ENCODE assay signal across 9 mouse cellular contexts in genomic region chr15:83167126-83167525, GRCm38 (mm10). TPM values are rescaled to one million over a fixed set of nuclear protein-coding genes. Genes with fewer than 3 reads are reported as not detected.
DNase-seq lines count a peak whose midpoint lies in the region; TF ChIP-seq lines count a peak whose summit lies in the region.
"Had no signal": no experiment of that assay in that cellular context is flagged by ENCODE, and none has a peak within 500 bp of the region (broad histone marks: within the 10 kb centered on the region; RNA-seq: fewer than 3 reads in every experiment).

No protein-coding gene starts in this region.

- peak overlapping the region; percentile 91 for H3K27ac ChIP-seq in liver, adult 2 months (replicated peaks; ENCODE audit: insufficient read depth, low read depth, low read length)
- H3K27ac ChIP-seq: midbrain, embryonic 12.5 days had no signal

- peak overlapping the region; percentile 43 for H3K9ac ChIP-seq in liver, adult 2 months (ENCODE audit: low read depth, low read length)
- H3K9ac ChIP-seq: midbrain, embryonic 12.5 days had no signal

- TF ChIP-seq CTCF in liver, adult 2 months (IDR thresholded peaks at IDR 0.05; ENCODE audit: low read depth, low read length): no peak

- H3K79me2 ChIP-seq in liver, adult 2 months (ENCODE audit: control insufficient read depth, insufficient read depth, low read length): peaks cover 40% of the 10 kb centered on the region; the same call in 1 of the 2 replicates
- H3K79me2 ChIP-seq in myocyte (ENCODE audit: control insufficient read depth, insufficient read depth): peaks cover 63% of the 10 kb centered on the region

- H3K36me3 ChIP-seq in liver, adult 2 months (ENCODE audit: control insufficient read depth, insufficient read depth, low read length): peaks cover 1% of the 10 kb centered on the region; the same call in 1 of the 2 replicates
- H3K36me3 ChIP-seq in myocyte (ENCODE audit: control insufficient read depth, insufficient read depth): peaks cover 5% of the 10 kb centered on the region

- peak; percentile 24 for DNase-seq in embryo, embryonic 10 days (ENCODE audit: low spot score)
- DNase-seq in embryo, embryonic 9.5 days (ENCODE audit: extremely low spot score): no peak
- DNase-seq in liver, adult 2 months (ENCODE audit: extremely low read depth, low read depth, low spot score): no peak
- DNase-seq in liver: no peak
- DNase-seq in kidney, postnatal 36 days: peak; percentile 15 to 26
- DNase-seq in left cerebral cortex, postnatal 36 days (ENCODE audit: low spot score in 2 of 2): no peak
- no peak for DNase-seq in thymus, postnatal 0 days (ENCODE audit: low spot score)

- peaks cover 56% of the 10 kb centered on the region for H3K4me1 ChIP-seq in liver, adult 2 months (ENCODE audit: control insufficient read depth, insufficient read depth, low read length)

- TF ChIP-seq POLR2A in liver, adult 2 months (IDR thresholded peaks at IDR 0.05; ENCODE audit: extremely low read depth, insufficient read depth, low read length): no peak
- no peak for TF ChIP-seq POLR2A in myocyte (IDR thresholded peaks at IDR 0.05; ENCODE audit: insufficient read length, low read depth)

- peak overlapping the region; percentile 84 for H3K4me2 ChIP-seq in myocyte (ENCODE audit: low read depth)
- H3K4me2 ChIP-seq: midbrain, embryonic 12.5 days had no signal

- intact Hi-C loops in left cerebral cortex, postnatal 36 days (cut with DNase I): no loop called here

- H3ac ChIP-seq in myocyte (ENCODE audit: control insufficient read depth, insufficient read length): no peak overlapping the region

- H3K27me3 ChIP-seq in liver, adult 2 months (ENCODE audit: control insufficient read depth, insufficient read depth, low read length): no peaks in the 10 kb centered on the region
- H3K27me3 ChIP-seq in myocyte (ENCODE audit: control insufficient read depth, insufficient read depth, insufficient read length): no peaks in the 10 kb centered on the region
- H3K27me3 ChIP-seq: midbrain, embryonic 12.5 days had no signal

- no peak overlapping the region for H3K4me3 ChIP-seq in liver, adult 2 months (ENCODE audit: insufficient read depth, low read depth, low read length)
- H3K4me3 ChIP-seq in myocyte: peak overlapping the region; percentile 0
- H3K4me3 ChIP-seq: midbrain, embryonic 12.5 days had no signal

- WGBS in liver, adult 2 months: 84% methylated on average over 5 of the region's 5 CpGs

TF ChIP-seq in myocyte, 11 proteins besides CTCF, POLR2A, EP300 and RAD21:
- TF ChIP-seq MAX (IDR thresholded peaks at IDR 0.05; ENCODE audit: low read depth) (no peak), TCF12 (IDR thresholded peaks at IDR 0.05; ENCODE audit: insufficient read depth, poor library complexity, severe bottlenecking) (no peak), MYOG (IDR thresholded peaks at IDR 0.05; ENCODE audit: control insufficient read depth in 1 of 3, insufficient read depth in 1 of 3, insufficient read length in 2 of 3, low read depth in 2 of 3) (no peak), CEBPB (IDR thresholded peaks at IDR 0.05; ENCODE audit: insufficient read depth, poor library complexity, severe bottlenecking) (no peak), SRF (IDR thresholded peaks at IDR 0.05; ENCODE audit: control insufficient read depth, insufficient read length, low read depth) (no peak), POLR2AphosphoS2 (IDR thresholded peaks at IDR 0.05; ENCODE audit: insufficient read length, low read depth) (no peak), E2F4 (IDR thresholded peaks at IDR 0.05; ENCODE audit: insufficient read depth) (no peak), MYOD1 (IDR thresholded peaks at IDR 0.05; ENCODE audit: control insufficient read depth in 1 of 3, insufficient read length in 2 of 3, low read depth in 2 of 3) (no peak), REST (IDR thresholded peaks at IDR 0.05; ENCODE audit: insufficient read depth, insufficient read length) (no peak), TCF3 (IDR thresholded peaks at IDR 0.05; ENCODE audit: insufficient read length, low read depth) (no peak)

RNA-seq across cellular contexts. Expression of gene Cyb5r3, which starts 5.3 kb away (rescaled TPM):
- total RNA-seq in liver, adult 2 months (2014; rRNA removed): 155 TPM in 2 replicates
- polyA plus RNA-seq in liver, adult 2 months (2012; rRNA removed): 424 and 500 TPM in 2 replicates
- polyA plus RNA-seq in myocyte (2012; fragmentation: generic; extraction: Trizol): 707 TPM
- 10 to 100 TPM; 59.1 to 62.8 TPM for total RNA-seq in left cerebral cortex, postnatal 36 days (2021)
- polyA plus RNA-seq in thymus, postnatal 0 days (2015; fragmentation: Nextera tagmentation; extraction: Ambion mirVana): 33.9 and 38.1 TPM in 2 replicates

RNA-seq across cellular contexts. Expression of gene Poldip3, which starts 17.9 kb away (rescaled TPM):
- total RNA-seq in liver, adult 2 months (2014; rRNA removed): 21.6 and 24.8 TPM in 2 replicates
- polyA plus RNA-seq in liver, adult 2 months (2012; rRNA removed): 25.5 and 34.6 TPM in 2 replicates
- 85.9 TPM for polyA plus RNA-seq in myocyte (2012; fragmentation: generic; extraction: Trizol)
- 10 to 100 TPM; 84.5 to 87.4 TPM for total RNA-seq in left cerebral cortex, postnatal 36 days (2021)
- polyA plus RNA-seq in thymus, postnatal 0 days (2015; fragmentation: Nextera tagmentation; extraction: Ambion mirVana): 131 and 134 TPM in 2 replicates

RNA-seq across cellular contexts. Expression of gene Rrp7a, which starts 44.5 kb away (rescaled TPM):
- total RNA-seq in liver, adult 2 months (2014; rRNA removed): 9.1 and 19.3 TPM in 2 replicates
- polyA plus RNA-seq in liver, adult 2 months (2012; rRNA removed): 44.1 and 44.7 TPM in 2 replicates
- 172 TPM for polyA plus RNA-seq in myocyte (2012; fragmentation: generic; extraction: Trizol)
- 100 to 1,000 TPM; 148 to 158 TPM for total RNA-seq in left cerebral cortex, postnatal 36 days (2021)
- 66.2 and 66.9 TPM in 2 replicates for polyA plus RNA-seq in thymus, postnatal 0 days (2015; fragmentation: Nextera tagmentation; extraction: Ambion mirVana)

Comparison
In these comparisons a context has a peak if more than half of its experiments do, and no peak if none do; other contexts are left out.
1. DNase-seq: peak in embryo, embryonic 10 days (single experiment) and kidney, postnatal 36 days (2 of 2); none in embryo, embryonic 9.5 days (single experiment), liver, adult 2 months (single experiment), liver (single experiment), left cerebral cortex, postnatal 36 days (0 of 2) and thymus, postnatal 0 days (single experiment).
2. RNA of gene Cyb5r3, which starts 5.3 kb away (polyA plus RNA-seq): 707 TPM in myocyte (single experiment) and 424 to 500 TPM in liver, adult 2 months; 33.9 to 38.1 TPM in thymus, postnatal 0 days; every median in the first group is over 10 times any median in the second.